Mouse (Mus musculus) erythroid progenitor cell, adult 5-6 weeks (primary cell): ENCODE measurements at regions not wholly inside any gene's neighbourhood (a gene's known extent, or its start where the extent isn't known, plus 50 kb on each side); places are given as distances from the start of the nearest gene placed in this dataset.
A peak's percentile ranks its signal among the peaks of the same experiment; 100 is the strongest.

Experiments used
- ATAC-seq: replicated peaks from 2 replicates; pipeline ENCODE4 v1.8.0; 2016; ENCODE audit warnings: moderate number of reproducible peaks, mild to moderate bottlenecking, moderate TSS enrichment, inconsistent platforms; ENCODE audit not compliant: poor library complexity, low FRiP score, severe bottlenecking

DNA sequence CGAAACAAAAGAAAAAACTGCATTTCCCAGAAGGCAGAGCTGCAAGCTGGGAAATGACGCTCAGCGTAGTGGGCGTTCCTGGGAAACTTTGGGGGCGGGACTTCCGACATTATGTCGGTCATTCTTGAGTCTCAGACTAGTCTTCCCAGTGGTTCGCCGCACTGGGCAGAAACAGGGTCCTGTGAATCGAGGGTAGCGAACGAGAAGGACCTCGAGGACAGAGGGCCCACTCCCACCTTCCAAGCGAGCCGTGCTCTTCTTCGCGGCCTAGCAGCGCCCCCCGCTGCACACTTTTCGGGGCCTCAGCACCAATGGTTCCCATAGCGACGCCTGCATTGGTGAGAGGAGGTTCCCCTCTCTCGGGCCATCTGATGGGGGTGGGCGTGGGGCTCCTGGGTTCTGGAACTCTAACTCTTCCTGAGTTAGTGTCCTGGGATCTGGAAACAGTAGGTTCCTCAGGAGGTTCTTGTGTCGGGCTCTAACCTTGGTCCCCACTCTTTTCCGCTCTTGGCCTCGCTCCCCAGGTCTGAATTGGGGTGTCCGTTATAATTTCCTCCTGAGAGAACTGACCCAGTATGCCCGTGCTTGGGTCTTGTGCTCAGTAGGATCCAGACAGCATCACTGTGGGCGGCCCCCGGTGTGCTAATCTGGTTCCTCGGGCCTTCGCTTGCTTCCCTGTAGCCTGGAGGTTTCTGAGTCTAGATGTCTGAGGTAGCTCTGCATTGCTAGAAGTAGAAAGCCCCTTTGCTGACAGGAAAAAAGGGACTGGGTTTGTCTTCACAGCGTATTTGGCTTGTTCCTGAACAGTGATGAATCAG lies 52.8 kb upstream of the Gramd1a start:
- ATAC-seq = peak; percentile 80

DNA sequence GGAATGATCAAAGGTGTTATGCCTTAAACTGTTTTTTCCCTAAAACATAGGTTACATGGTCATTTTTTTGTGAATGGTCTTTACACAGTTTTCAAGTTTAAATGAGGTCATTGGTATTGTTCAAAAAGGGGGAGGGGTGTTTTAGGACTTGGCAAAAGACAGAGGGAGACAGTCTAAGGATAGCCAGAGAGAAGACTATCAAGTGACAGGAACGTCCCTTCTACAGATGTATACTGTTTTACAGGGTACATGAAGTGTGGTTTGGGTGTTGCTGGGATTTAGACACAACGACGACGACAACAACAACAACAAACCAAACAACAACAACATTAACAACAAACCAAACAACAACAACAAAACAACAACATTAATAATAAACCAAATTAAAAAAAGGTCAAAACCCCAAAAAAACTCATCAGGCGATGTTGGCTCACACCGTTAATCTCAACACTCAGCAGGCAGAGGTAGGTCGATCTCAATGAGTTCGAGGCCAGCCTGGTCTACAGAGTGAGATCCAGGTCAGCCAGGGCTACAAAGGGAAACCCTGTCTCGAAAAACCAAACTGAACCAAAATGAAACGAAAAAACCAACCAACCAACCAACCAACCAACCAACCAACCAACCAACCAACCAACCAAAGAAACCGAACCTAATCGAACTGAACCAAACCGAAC lies 52.0 kb upstream of the Gramd1a start:
- ATAC-seq = no peak
